Mouse (Mus musculus): ENCODE measurements around the gene Pnpla3. TPM values are rescaled to one million over a fixed set of nuclear protein-coding genes. Genes with fewer than 3 reads are reported as not detected.

Gene Pnpla3
- total and polyA plus RNA-seq, 2 experiments = 2.6 to 10.6 TPM

GRCm38 (mm10) chr15:84214476-84214875, 46.8 kb downstream of the Pnpla3 start:
- Histone ChIP-seq H3K9ac (ENCODE audit: low read depth, low read length) (no peak overlapping the region), H3K27ac (replicated peaks; ENCODE audit: insufficient read depth, low read depth, low read length) (no peak overlapping the region), H3K79me2 (ENCODE audit: control insufficient read depth, insufficient read depth, low read length) (no peaks in the 10 kb centered on the region), H3K27me3 (ENCODE audit: control insufficient read depth, insufficient read depth, low read length) (no peaks in the 10 kb centered on the region), H3K4me3 (ENCODE audit: insufficient read depth, low read depth, low read length) (no peak overlapping the region), H3K36me3 (ENCODE audit: control insufficient read depth, insufficient read depth, low read length) (peaks cover 6% of the 10 kb centered on the region; the same call in 1 of the 2 replicates), H3K4me1 (ENCODE audit: control insufficient read depth, insufficient read depth, low read length) (peaks cover 12% of the 10 kb centered on the region)
- no peak for DNase-seq (ENCODE audit: extremely low read depth, low read depth, low spot score)
- TF ChIP-seq POLR2A (IDR thresholded peaks at IDR 0.05; ENCODE audit: extremely low read depth, insufficient read depth, low read length) = no peak
- TF ChIP-seq CTCF (IDR thresholded peaks at IDR 0.05; ENCODE audit: low read depth, low read length) = no peak
- WGBS = 88% methylated on average over 7 of the region's 7 CpGs

GRCm38 (mm10) chr15:84215273-84215672, 47.6 kb downstream of the Pnpla3 start:
- H3K9ac ChIP-seq (ENCODE audit: low read depth, low read length) = no peak overlapping the region
- no peak for TF ChIP-seq CTCF (IDR thresholded peaks at IDR 0.05; ENCODE audit: low read depth, low read length)
- no peak for TF ChIP-seq POLR2A (IDR thresholded peaks at IDR 0.05; ENCODE audit: extremely low read depth, insufficient read depth, low read length)
- H3K36me3 ChIP-seq (ENCODE audit: control insufficient read depth, insufficient read depth, low read length) = peaks cover 4% of the 10 kb centered on the region; the same call in 1 of the 2 replicates
- no peak overlapping the region for H3K4me3 ChIP-seq (ENCODE audit: insufficient read depth, low read depth, low read length)
- H3K27ac ChIP-seq (replicated peaks; ENCODE audit: insufficient read depth, low read depth, low read length) = no peak overlapping the region
- peaks cover 12% of the 10 kb centered on the region for H3K4me1 ChIP-seq (ENCODE audit: control insufficient read depth, insufficient read depth, low read length)
- WGBS = 78% methylated on average over 2 of the region's 2 CpGs
- no peaks in the 10 kb centered on the region for H3K79me2 ChIP-seq (ENCODE audit: control insufficient read depth, insufficient read depth, low read length)
- H3K27me3 ChIP-seq (ENCODE audit: control insufficient read depth, insufficient read depth, low read length) = no peaks in the 10 kb centered on the region
- no peak for DNase-seq (ENCODE audit: extremely low read depth, low read depth, low spot score)

- H3K27ac ChIP-seq (replicated peaks; ENCODE audit: insufficient read depth, low read depth, low read length) = no peak overlapping the region
These were observed 48.4 kb downstream of the Pnpla3 start for GRCm38 (mm10) chr15:84216026-84216425.

GRCm38 (mm10) chr15:84216461-84217084, 48.9 kb downstream of the Pnpla3 start:
- Histone ChIP-seq H3K79me2 (ENCODE audit: control insufficient read depth, insufficient read depth, low read length) (no peaks in the 10 kb centered on the region), H3K27ac (replicated peaks; ENCODE audit: insufficient read depth, low read depth, low read length) (no peak overlapping the region), H3K36me3 (ENCODE audit: control insufficient read depth, insufficient read depth, low read length) (peaks cover 4% of the 10 kb centered on the region; the same call in 1 of the 2 replicates), H3K4me3 (ENCODE audit: insufficient read depth, low read depth, low read length) (no peak overlapping the region), H3K9ac (ENCODE audit: low read depth, low read length) (no peak overlapping the region), H3K27me3 (ENCODE audit: control insufficient read depth, insufficient read depth, low read length) (no peaks in the 10 kb centered on the region), H3K4me1 (ENCODE audit: control insufficient read depth, insufficient read depth, low read length) (peaks cover 12% of the 10 kb centered on the region)
- no peak for DNase-seq (ENCODE audit: extremely low read depth, low read depth, low spot score)
- 32% methylated on average over 7 of the region's 7 CpGs for WGBS
- TF ChIP-seq POLR2A (IDR thresholded peaks at IDR 0.05; ENCODE audit: extremely low read depth, insufficient read depth, low read length) = no peak
- no peak for TF ChIP-seq CTCF (IDR thresholded peaks at IDR 0.05; ENCODE audit: low read depth, low read length)

More at GRCm38 (mm10) chr15:84216026-84216425, 48.4 kb downstream of the Pnpla3 start:
- H3K4me1 ChIP-seq (ENCODE audit: control insufficient read depth, insufficient read depth, low read length) = peaks cover 12% of the 10 kb centered on the region
- H3K79me2 ChIP-seq (ENCODE audit: control insufficient read depth, insufficient read depth, low read length) = no peaks in the 10 kb centered on the region
- no peak overlapping the region for H3K9ac ChIP-seq (ENCODE audit: low read depth, low read length)
- no peak for DNase-seq (ENCODE audit: extremely low read depth, low read depth, low spot score)
- TF ChIP-seq POLR2A (IDR thresholded peaks at IDR 0.05; ENCODE audit: extremely low read depth, insufficient read depth, low read length) = no peak
- no peak for TF ChIP-seq CTCF (IDR thresholded peaks at IDR 0.05; ENCODE audit: low read depth, low read length)
- peaks cover 4% of the 10 kb centered on the region; the same call in 1 of the 2 replicates for H3K36me3 ChIP-seq (ENCODE audit: control insufficient read depth, insufficient read depth, low read length)
- no peak overlapping the region for H3K4me3 ChIP-seq (ENCODE audit: insufficient read depth, low read depth, low read length)
- no peaks in the 10 kb centered on the region for H3K27me3 ChIP-seq (ENCODE audit: control insufficient read depth, insufficient read depth, low read length)

GRCm38 (mm10) chr15:84217969-84218782, 50.5 kb downstream of the Pnpla3 start:
- WGBS = 59% methylated on average over 23 of the region's 23 CpGs
- Histone ChIP-seq H3K9ac (ENCODE audit: low read depth, low read length) (no peak overlapping the region), H3K79me2 (ENCODE audit: control insufficient read depth, insufficient read depth, low read length) (no peaks in the 10 kb centered on the region), H3K4me1 (ENCODE audit: control insufficient read depth, insufficient read depth, low read length) (peaks cover 12% of the 10 kb centered on the region), H3K27me3 (ENCODE audit: control insufficient read depth, insufficient read depth, low read length) (no peaks in the 10 kb centered on the region), H3K27ac (replicated peaks; ENCODE audit: insufficient read depth, low read depth, low read length) (no peak overlapping the region), H3K4me3 (ENCODE audit: insufficient read depth, low read depth, low read length) (no peak overlapping the region), H3K36me3 (ENCODE audit: control insufficient read depth, insufficient read depth, low read length) (peaks cover 4% of the 10 kb centered on the region; the same call in 1 of the 2 replicates)
- TF ChIP-seq CTCF (IDR thresholded peaks at IDR 0.05; ENCODE audit: low read depth, low read length) (no peak), POLR2A (IDR thresholded peaks at IDR 0.05; ENCODE audit: extremely low read depth, insufficient read depth, low read length) (no peak)
- DNase-seq (ENCODE audit: extremely low read depth, low read depth, low spot score) = no peak

Data from liver, adult 2 months (tissue).